Mouse (Mus musculus) urinary bladder, adult 2 months (tissue): ENCODE measurements around the gene Zfp558. TPM values are rescaled to one million over a fixed set of nuclear protein-coding genes. Genes with fewer than 3 reads are reported as not detected.
"Not testable (repeated sequence)": the region's sequence is repeated elsewhere in the genome, so short reads cannot be mapped to it uniquely, and the experiment has no call there.

Experiments used
- DNase-seq: peaks from one replicate; pipeline ENCODE4 v3.0.0; 2022; ENCODE audit warnings: low spot score
- polyA plus RNA-seq: library from polyadenylated mRNA; depleted of rRNA; stranded (reverse); fragments of >200 nt; gene quantifications from 2 replicates; pipeline ENCODE4 v1.2.3, GENCODE M21; 2012; rRNA removed

Zfp558 gene
- 1.2 and 1.5 TPM in 2 replicates for polyA plus RNA-seq

DNA sequence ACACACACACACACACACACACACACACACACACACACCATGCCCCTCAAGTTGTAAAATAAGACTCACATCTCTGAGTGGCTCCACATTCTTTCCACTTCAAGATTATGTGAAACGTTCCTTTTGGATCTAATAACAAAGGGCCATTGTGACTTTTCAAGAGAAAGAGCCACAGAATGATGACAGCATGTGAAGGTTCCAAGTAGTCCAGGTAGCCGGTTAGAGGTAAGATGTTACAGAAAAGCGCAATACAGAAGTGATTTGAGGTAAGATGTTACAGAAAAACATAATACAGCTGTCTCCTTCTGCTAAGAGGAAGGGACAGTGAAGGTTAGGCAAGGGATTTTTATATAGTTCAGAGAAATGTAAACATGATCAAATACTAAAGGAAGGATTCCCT is at the start of gene Zfp558, which contains the start of gene Mbd3l1:
Zfp558 (minus strand) TSS at position 101 of the 400 bp plus-strand sequence.
Mbd3l1 (plus strand) TSS at position 192 of the 400 bp plus-strand sequence.
- no peak for DNase-seq

DNA sequence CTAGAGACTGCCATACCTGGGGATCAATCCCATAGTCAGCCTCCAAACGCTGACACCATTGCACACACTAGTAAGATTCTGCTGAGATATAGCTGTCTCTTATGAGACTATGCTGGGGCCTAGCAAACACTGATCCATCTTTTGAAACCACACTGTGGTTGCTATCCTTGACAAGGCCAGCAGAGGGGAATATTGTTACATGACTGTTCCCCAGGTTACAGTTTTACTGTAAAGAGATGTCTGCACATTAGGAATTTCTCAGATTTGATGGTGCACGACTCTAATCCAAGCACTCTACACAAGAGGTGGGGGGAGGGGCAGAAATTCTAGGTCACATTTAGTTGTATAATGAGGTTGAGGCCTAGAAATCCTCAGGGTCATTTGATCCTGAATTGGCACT is 30.0 kb upstream of the Zfp558 start:
- no peak for DNase-seq

DNA sequence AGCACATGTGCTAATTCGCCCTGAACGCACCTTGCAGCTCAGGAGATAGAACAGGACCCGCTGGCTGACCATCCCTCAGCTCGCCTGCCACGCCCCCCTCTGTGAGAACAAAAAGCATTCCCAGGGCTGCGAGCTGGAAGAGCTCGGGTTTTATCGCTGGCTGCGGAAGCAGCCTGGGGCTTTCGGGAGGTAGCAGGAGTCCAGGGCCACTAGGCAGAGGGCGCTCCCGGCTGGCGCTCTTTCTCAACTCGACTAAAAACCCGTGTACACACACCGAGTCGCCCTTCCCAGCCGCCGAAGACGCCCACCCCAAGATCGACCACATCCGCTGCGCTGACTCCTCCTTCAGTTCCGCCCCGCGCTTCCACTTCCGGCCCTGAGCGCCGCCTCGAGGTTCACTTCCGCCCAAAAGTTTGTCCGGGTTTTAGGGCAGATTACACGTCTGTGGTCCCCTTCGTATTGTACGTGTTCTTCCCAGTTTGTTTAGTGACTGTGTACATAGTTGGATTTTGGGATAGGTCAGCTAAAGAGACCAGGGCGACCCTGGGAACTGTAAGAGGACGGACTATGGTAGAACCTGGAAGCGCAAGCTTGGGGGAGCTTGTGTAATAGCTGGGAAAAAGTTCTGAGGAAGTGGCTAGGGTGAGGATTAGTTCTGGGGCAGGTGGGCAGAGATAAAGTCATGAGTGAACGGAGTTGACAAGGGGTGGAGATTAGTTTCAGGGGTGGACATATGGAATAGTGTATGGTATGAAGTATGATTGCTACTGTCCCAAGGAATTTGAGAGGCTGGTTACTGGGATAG is 4.5 kb downstream of the Zfp558 start:
- DNase-seq: peak; percentile 36

GRCm38 (mm10) chr9:18468005-18468404 is 10.1 kb downstream of the Zfp558 start:
- no peak for DNase-seq

DNA sequence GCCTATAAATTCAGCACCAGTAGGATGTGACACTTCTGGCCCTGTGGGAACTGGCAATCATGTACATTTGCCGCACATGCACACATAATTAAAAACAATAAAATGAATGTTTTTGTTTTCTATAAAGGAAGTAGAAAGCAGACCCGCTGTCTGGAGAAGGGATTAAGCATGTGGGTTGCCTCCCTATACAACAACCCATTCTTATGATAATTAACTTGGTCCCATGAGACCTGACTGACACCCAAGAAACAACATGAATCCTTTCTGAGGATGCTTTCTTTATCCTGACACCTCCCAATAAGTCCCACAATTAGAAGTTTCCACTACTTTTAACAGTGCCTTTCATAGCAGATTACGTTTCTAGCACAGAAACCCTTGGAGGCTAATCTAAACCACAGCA is 10.7 kb downstream of the Zfp558 start:
- DNase-seq: no peak

GRCm38 (mm10) chr9:18456520-18456919 is 21.5 kb downstream of the Zfp558 start:
- no peak for DNase-seq

GRCm38 (mm10) chr9:18431687-18432086 is 46.4 kb downstream of the Zfp558 start:
- no peak for DNase-seq

- DNase-seq: no peak
These were observed 47.7 kb downstream of the Zfp558 start, which contains the start of gene Mbd3l2 for GRCm38 (mm10) chr9:18430354-18430753. TSS of gene Mbd3l2 (plus strand) at chr9:18430654.

GRCm38 (mm10) chr9:18412371-18412770 is 65.7 kb downstream of the Zfp558 start:
- DNase-seq: not testable (repeated sequence)

Other genes with a start within 250 kb of the Zfp558 start
- 29.7 and 32.8 TPM in 2 replicates for gene Chordc1, start 186.1 kb downstream of the Zfp558 start, polyA plus RNA-seq
- gene Naalad2, start 75.3 kb downstream of the Zfp558 start, polyA plus RNA-seq: 12.8 and 13.7 TPM in 2 replicates
- not detected in 2 replicates for gene Ubtfl1, start 73.8 kb downstream of the Zfp558 start, polyA plus RNA-seq
- gene Mbd3l2, start 47.6 kb downstream of the Zfp558 start, polyA plus RNA-seq: not detected in 2 replicates
- not detected in 2 replicates for gene Mbd3l1, start 91 bp upstream of the Zfp558 start, polyA plus RNA-seq
- 2.1 and 3.2 TPM in 2 replicates for gene Muc16, start 196.3 kb upstream of the Zfp558 start, polyA plus RNA-seq